Mouse (Mus musculus) hindbrain, embryonic 10.5 days (tissue): Measurements from ENCODE around the gene Celf2. TPM values are rescaled to one million over a fixed set of nuclear protein-coding genes. Genes with fewer than 3 reads are reported as not detected.

Experiments used
- DNase-seq: peaks from one replicate; pipeline ENCODE4 v3.0.0-alpha.2; 2017; ENCODE audit warnings: low spot score
- H3K27ac ChIP-seq: fragments of 300-500 bp; sonication (generic); 2 replicates; pipeline ENCODE4 v1.5.1; 2016; ENCODE audit warnings: mild to moderate bottlenecking, moderate library complexity
- H3K27me3 ChIP-seq: fragments of 300-500 bp; sonication (generic); 2 replicates; pipeline ENCODE4 v1.6.1; 2016; ENCODE audit warnings: mild to moderate bottlenecking; ENCODE audit not compliant: poor library complexity, insufficient read depth, severe bottlenecking
- H3K36me3 ChIP-seq: fragments of 300-500 bp; sonication (generic); 2 replicates; pipeline ENCODE4 v1.6.1; 2016; ENCODE audit warnings: mild to moderate bottlenecking, moderate library complexity
- H3K4me1 ChIP-seq: fragments of 300-500 bp; sonication (generic); replicated peaks from 2 replicates; pipeline ENCODE4 v1.6.1; 2016; ENCODE audit warnings: mild to moderate bottlenecking
- H3K4me3 ChIP-seq: fragments of 300-500 bp; sonication (generic); 2 replicates; pipeline ENCODE4 v1.5.1; 2016; ENCODE audit warnings: mild to moderate bottlenecking, moderate library complexity
- H3K9me3 ChIP-seq: fragments of 300-500 bp; sonication (generic); 2 replicates; pipeline ENCODE4 v1.6.1; 2016; ENCODE audit warnings: mild to moderate bottlenecking, moderate library complexity
- WGBS: fragments of 180-500 bp; shearing (Covaris S2); methylation state at CpG from one replicate; pipeline ENCODE4 v1.1.7; 2016; 5-methylcytosine and 5-hydroxymethylcytosine counted together
- polyA plus RNA-seq: library from polyadenylated mRNA; unstranded; fragments of >200 nt; fragmentation: Nextera tagmentation; extraction: Ambion mirVana; gene quantifications from 2 replicates; pipeline ENCODE4 v1.2.1, GENCODE M21; 2016

Celf2 gene
- polyA plus RNA-seq, 1 experiment from 2014 or later, result 66.8 TPM

GRCm38 (mm10) chr2:6882236-6882885, 627.0 kb downstream of the Celf2 start:
- WGBS, result 51% methylated on average over 6 of the region's 6 CpGs
- Histone ChIP-seq H3K36me3 (0 out of 2 replicates have a peak, but pooled peaks cover 3% of the 10 kb centered on the region), H3K9me3 (0 out of 2 replicates have a peak, but pooled peaks cover 3% of the 10 kb centered on the region), H3K27ac (peak overlapping the region; percentile 93), H3K27me3 (no peaks in the 10 kb centered on the region), H3K4me3 (peak overlapping the region; percentile 59), H3K4me1 (peaks cover 53% of the 10 kb centered on the region)
- no peak for DNase-seq

- H3K36me3 ChIP-seq, result 0 out of 2 replicates have a peak, but pooled peaks cover 3% of the 10 kb centered on the region
- peak overlapping the region; percentile 40; the same call in 1 of the 2 replicates for H3K27ac ChIP-seq
- WGBS, result 73% methylated on average over 6 of the region's 6 CpGs
- H3K4me1 ChIP-seq, result peaks cover 56% of the 10 kb centered on the region
- no peak overlapping the region; the same call in 1 of the 2 replicates for H3K4me3 ChIP-seq
- H3K9me3 ChIP-seq, result 0 out of 2 replicates have a peak, but pooled peaks cover 3% of the 10 kb centered on the region
- DNase-seq, result no peak
- H3K27me3 ChIP-seq, result no peaks in the 10 kb centered on the region
Measured at GRCm38 (mm10) chr2:6880941-6881575, 628.3 kb downstream of the Celf2 start.

- Histone ChIP-seq H3K4me3 (no peak overlapping the region), H3K36me3 (0 out of 2 replicates have a peak, but pooled peaks cover 3% of the 10 kb centered on the region), H3K27me3 (no peaks in the 10 kb centered on the region), H3K4me1 (peaks cover 63% of the 10 kb centered on the region), H3K9me3 (0 out of 2 replicates have a peak, but pooled peaks cover 3% of the 10 kb centered on the region), H3K27ac (peak overlapping the region; percentile 74; the same call in 1 of the 2 replicates)
- 70% methylated on average over 5 of the region's 5 CpGs for WGBS
- DNase-seq, result no peak
Measured at GRCm38 (mm10) chr2:6877094-6877493, 632.3 kb downstream of the Celf2 start.

- no peak for DNase-seq
- Histone ChIP-seq H3K27me3 (no peaks in the 10 kb centered on the region), H3K36me3 (0 out of 2 replicates have a peak, but pooled peaks cover 3% of the 10 kb centered on the region), H3K4me1 (peaks cover 58% of the 10 kb centered on the region), H3K27ac (peak overlapping the region; percentile 74), H3K9me3 (0 out of 2 replicates have a peak, but pooled peaks cover 3% of the 10 kb centered on the region), H3K4me3 (no peak overlapping the region)
- WGBS, result 44% methylated on average over 5 of the region's 5 CpGs
Measured at GRCm38 (mm10) chr2:6876547-6876946, 632.8 kb downstream of the Celf2 start.

- Histone ChIP-seq H3K9me3 (0 out of 2 replicates have a peak, but pooled peaks cover 3% of the 10 kb centered on the region), H3K4me3 (peak overlapping the region; percentile 32), H3K27me3 (0 out of 2 replicates have a peak, but pooled peaks cover 4% of the 10 kb centered on the region), H3K4me1 (peaks cover 60% of the 10 kb centered on the region), H3K36me3 (0 out of 2 replicates have a peak, but pooled peaks cover 3% of the 10 kb centered on the region), H3K27ac (peak overlapping the region; percentile 80)
- 13% methylated on average over 11 of the region's 11 CpGs for WGBS
- peak; percentile 15 for DNase-seq
Measured at GRCm38 (mm10) chr2:6875071-6875611, 634.2 kb downstream of the Celf2 start.

- peak overlapping the region; percentile 80 for H3K27ac ChIP-seq
- H3K36me3 ChIP-seq, result 0 out of 2 replicates have a peak, but pooled peaks cover 3% of the 10 kb centered on the region
- DNase-seq, result no peak
- H3K4me1 ChIP-seq, result peaks cover 67% of the 10 kb centered on the region
- H3K27me3 ChIP-seq, result 0 out of 2 replicates have a peak, but pooled peaks cover 4% of the 10 kb centered on the region
- peak overlapping the region; percentile 32 for H3K4me3 ChIP-seq
- 37% methylated on average over 10 of the region's 10 CpGs for WGBS
- 0 out of 2 replicates have a peak, but pooled peaks cover 3% of the 10 kb centered on the region for H3K9me3 ChIP-seq
Measured at GRCm38 (mm10) chr2:6874266-6874955, 635.0 kb downstream of the Celf2 start.

GRCm38 (mm10) chr2:6873711-6874110, 635.7 kb downstream of the Celf2 start:
- WGBS, result 76% methylated on average over 1 of the region's 1 CpGs
- Histone ChIP-seq H3K27me3 (0 out of 2 replicates have a peak, but pooled peaks cover 4% of the 10 kb centered on the region), H3K4me1 (peaks cover 74% of the 10 kb centered on the region), H3K9me3 (no peaks in the 10 kb centered on the region), H3K4me3 (no peak overlapping the region), H3K27ac (no peak overlapping the region), H3K36me3 (no peaks in the 10 kb centered on the region)
- DNase-seq, result no peak

GRCm38 (mm10) chr2:6872894-6873255, 636.5 kb downstream of the Celf2 start:
- peak overlapping the region; percentile 86 for H3K4me3 ChIP-seq
- H3K4me1 ChIP-seq, result peaks cover 82% of the 10 kb centered on the region
- H3K9me3 ChIP-seq, result no peaks in the 10 kb centered on the region
- WGBS, result 8% methylated on average over 10 of the region's 10 CpGs
- H3K27ac ChIP-seq, result peak overlapping the region; percentile 97
- DNase-seq, result no peak
- 0 out of 2 replicates have a peak, but pooled peaks cover 4% of the 10 kb centered on the region for H3K27me3 ChIP-seq
- H3K36me3 ChIP-seq, result no peaks in the 10 kb centered on the region

GRCm38 (mm10) chr2:6872131-6872893, 637.1 kb downstream of the Celf2 start:
- H3K36me3 ChIP-seq, result no peaks in the 10 kb centered on the region
- under 1% methylated on average over 117 of the region's 124 CpGs for WGBS
- H3K9me3 ChIP-seq, result no peaks in the 10 kb centered on the region
- peaks cover 86% of the 10 kb centered on the region for H3K4me1 ChIP-seq
- peak overlapping the region; percentile 86 for H3K4me3 ChIP-seq
- peak overlapping the region; percentile 97 for H3K27ac ChIP-seq
- DNase-seq, result peak; percentile 75
- 0 out of 2 replicates have a peak, but pooled peaks cover 4% of the 10 kb centered on the region for H3K27me3 ChIP-seq

- 0 out of 2 replicates have a peak, but pooled peaks cover 4% of the 10 kb centered on the region for H3K27me3 ChIP-seq
- DNase-seq, result no peak
- peak overlapping the region; percentile 97 for H3K27ac ChIP-seq
- no peaks in the 10 kb centered on the region for H3K9me3 ChIP-seq
- WGBS, result 3% methylated on average over 40 of the region's 40 CpGs
- no peaks in the 10 kb centered on the region for H3K36me3 ChIP-seq
- H3K4me3 ChIP-seq, result peak overlapping the region; percentile 86
- peaks cover 85% of the 10 kb centered on the region for H3K4me1 ChIP-seq
Measured at GRCm38 (mm10) chr2:6871281-6872130, 637.9 kb downstream of the Celf2 start.
